Mouse (Mus musculus): Measurements from ENCODE around the gene Pax2.

GRCm38 (mm10) chr19:44874186-44874898, 118.5 kb downstream of the Pax2 start:
- TF ChIP-seq POLR2A (IDR thresholded peaks at IDR 0.05; ENCODE audit: low read depth, low read length) (no peak), CTCF (IDR thresholded peaks at IDR 0.05; ENCODE audit: extremely low read depth, insufficient read depth, insufficient read length, insufficient replicate concordance) (no peak)

Data from spleen, adult 2 months (tissue).